Mouse (Mus musculus): ENCODE measurements around the gene Fgfrl1.
"Not testable (repeated sequence)": the region's sequence is repeated elsewhere in the genome, so short reads cannot be mapped to it uniquely, and the experiment has no call there.

Fgfrl1 gene

GRCm38 (mm10) chr5:108750328-108751210 lies 58.4 kb downstream of the Fgfrl1 start:
- in situ Hi-C loops (cut with MboI, MseI), result no loop called here

- in situ Hi-C loops (cut with MboI, MseI), result not testable (repeated sequence)
These were observed 59.1 kb downstream of the Fgfrl1 start for GRCm38 (mm10) chr5:108751258-108751657.

All from T-helper 17 cell (primary cell).